Mouse (Mus musculus) C2C12 (cell line): Measurements from ENCODE around the gene Syce2. TPM values are rescaled to one million over a fixed set of nuclear protein-coding genes. Genes with fewer than 3 reads are reported as not detected.

Experiments
- H3K27me3 ChIP-seq: one replicate; pipeline ENCODE4 v1.6.1; 2011; ENCODE audit not compliant: control insufficient read depth, insufficient read depth, insufficient read length
- H3K36me3 ChIP-seq: one replicate; pipeline ENCODE4 v1.6.1; 2011; ENCODE audit not compliant: control insufficient read depth, insufficient read depth
- H3K4me3 ChIP-seq: one replicate; pipeline ENCODE4 v1.5.1; 2011; ENCODE audit warnings: mild to moderate bottlenecking, control low read depth; ENCODE audit not compliant: poor library complexity, insufficient read depth, severe bottlenecking
- H3K79me2 ChIP-seq: one replicate; pipeline ENCODE4 v1.6.1; 2011; ENCODE audit not compliant: control insufficient read depth, insufficient read depth
- H3K79me3 ChIP-seq: one replicate; pipeline ENCODE4 v1.6.1; 2011; ENCODE audit warnings: low read depth, control low read depth
- H3ac ChIP-seq: one replicate; pipeline ENCODE3; 2011; ENCODE audit warnings: low read depth; ENCODE audit not compliant: control insufficient read depth, insufficient read length
- CEBPB ChIP-seq: IDR thresholded peaks from one replicate; pipeline ENCODE4 v1.6.1; 2011; ENCODE audit warnings: low read depth, mild to moderate bottlenecking, control low read depth, moderate library complexity
- CTCF ChIP-seq: IDR thresholded peaks from one replicate; pipeline ENCODE4 v1.5.1; 2011; ENCODE audit not compliant: control insufficient read depth, insufficient read depth, insufficient read length
- FOSL1 ChIP-seq: IDR thresholded peaks from one replicate; pipeline ENCODE4 v1.8.0; 2011; ENCODE audit warnings: mild to moderate bottlenecking, low read length; ENCODE audit not compliant: poor library complexity, insufficient read depth, severe bottlenecking
- MAX ChIP-seq: IDR thresholded peaks from one replicate; pipeline ENCODE4 v1.6.1; 2011; ENCODE audit warnings: mild to moderate bottlenecking, control low read depth
- MYOD1 ChIP-seq: IDR thresholded peaks from one replicate; pipeline ENCODE4 v1.6.1; 2011; ENCODE audit warnings: low read depth; ENCODE audit not compliant: control insufficient read depth, insufficient read length
- MYOG ChIP-seq: IDR thresholded peaks from one replicate; pipeline ENCODE4 v1.6.1; 2011; ENCODE audit not compliant: control insufficient read depth, insufficient read length; ENCODE audit errors: extremely low read depth
- USF1 ChIP-seq: IDR thresholded peaks from one replicate; pipeline ENCODE4 v1.6.1; 2011; ENCODE audit warnings: low read depth, mild to moderate bottlenecking, control low read depth, moderate library complexity
- polyA plus RNA-seq: library from polyadenylated mRNA; unstranded; fragments of >200 nt; fragmentation: generic; extraction: Trizol; gene quantifications from one replicate; pipeline ENCODE4 v1.2.1, GENCODE M21; 2012; ENCODE audit warnings: missing spikeins

Gene Syce2
- polyA plus RNA-seq, 1 experiment: 8.5 TPM

- Histone ChIP-seq H3K36me3 (peaks cover 40% of the 10 kb centered on the region), H3K79me2 (peaks cover 42% of the 10 kb centered on the region), H3K4me3 (peak within 1 kb of the TSS; percentile 97), H3K79me3 (peaks cover 27% of the 10 kb centered on the region), H3ac (peak within 1 kb of the TSS; percentile 88), H3K27me3 (no peaks in the 10 kb centered on the region)
- TF ChIP-seq MAX (peak; percentile 59), USF1 (peak; percentile 98), CEBPB (no peak)
Observed at GRCm38 (mm10) chr8:84846722-84847572, 25.0 kb upstream of the Syce2 start, which contains the start of gene Calr. Gene Calr, minus strand, starts transcription at chr8:84846934.

GRCm38 (mm10) chr8:84847684-84848435 lies 24.1 kb upstream of the Syce2 start:
- no peak for TF ChIP-seq FOSL1
- Histone ChIP-seq H3K36me3 (peaks cover 31% of the 10 kb centered on the region), H3K79me3 (peaks cover 27% of the 10 kb centered on the region), H3K4me3 (no peak overlapping the region), H3K79me2 (peaks cover 37% of the 10 kb centered on the region), H3ac (no peak overlapping the region), H3K27me3 (no peaks in the 10 kb centered on the region)

- Histone ChIP-seq H3K79me3 (peaks cover 31% of the 10 kb centered on the region), H3K36me3 (peaks cover 24% of the 10 kb centered on the region), H3K4me3 (peak overlapping the region; percentile 99), H3K79me2 (peaks cover 44% of the 10 kb centered on the region), H3K27me3 (no peaks in the 10 kb centered on the region), H3ac (no peak overlapping the region)
- TF ChIP-seq FOSL1 (no peak), MAX (no peak), CEBPB (no peak), USF1 (no peak), CTCF (no peak), MYOG (no peak)
Observed at GRCm38 (mm10) chr8:84856434-84856833, 15.5 kb upstream of the Syce2 start.

- peaks cover 44% of the 10 kb centered on the region for H3K79me2 ChIP-seq
- TF ChIP-seq MAX (peak; percentile 94), USF1 (no peak), MYOD1 (no peak), CEBPB (no peak)
- H3K27me3 ChIP-seq: no peaks in the 10 kb centered on the region
- H3K79me3 ChIP-seq: peaks cover 31% of the 10 kb centered on the region
- H3K36me3 ChIP-seq: peaks cover 28% of the 10 kb centered on the region
- peak within 1 kb of the TSS; percentile 99 for H3K4me3 ChIP-seq
- H3ac ChIP-seq: peak within 1 kb of the TSS; percentile 90
Observed at GRCm38 (mm10) chr8:84856864-84857441, 15.0 kb upstream of the Syce2 start, which contains the start of gene Farsa. Gene Farsa, plus strand, starts transcription at chr8:84856989.

- Histone ChIP-seq H3ac (no peak overlapping the region), H3K79me3 (no peaks in the 10 kb centered on the region), H3K27me3 (no peaks in the 10 kb centered on the region), H3K36me3 (peaks cover 27% of the 10 kb centered on the region), H3K79me2 (no peaks in the 10 kb centered on the region), H3K4me3 (no peak overlapping the region)
- TF ChIP-seq MYOD1: no peak
Observed at GRCm38 (mm10) chr8:84872309-84872965, 526 bp downstream of the Syce2 start.

- H3K79me2 ChIP-seq: no peaks in the 10 kb centered on the region
- H3K79me3 ChIP-seq: no peaks in the 10 kb centered on the region
- TF ChIP-seq FOSL1: no peak
- no peak for TF ChIP-seq CEBPB
- no peak for TF ChIP-seq MYOD1
- TF ChIP-seq CTCF: no peak
- no peak for TF ChIP-seq USF1
- TF ChIP-seq MAX: no peak
- TF ChIP-seq MYOG: no peak
- no peak overlapping the region for H3ac ChIP-seq
- H3K27me3 ChIP-seq: no peaks in the 10 kb centered on the region
- H3K4me3 ChIP-seq: no peak overlapping the region
- peaks cover 21% of the 10 kb centered on the region for H3K36me3 ChIP-seq
Observed at GRCm38 (mm10) chr8:84873016-84873415, 1.1 kb downstream of the Syce2 start.
